Mouse (Mus musculus) stomach, embryonic 14.5 days (tissue): ENCODE measurements at regions not wholly inside any gene's neighbourhood (a gene's known extent, or its start where the extent isn't known, plus 50 kb on each side); places are given as distances from the start of the nearest gene placed in this dataset.

Experiments
- ATAC-seq: fragments of 200-750 bp; cut with Nextera tagmentation; 2 replicates; pipeline ENCODE4 v1.8.0; 2017; ENCODE audit warnings: low read depth, moderate TSS enrichment; ENCODE audit not compliant: insufficient number of reproducible peaks, insufficient read depth, low FRiP score
- H3K27ac ChIP-seq: fragments of 300-500 bp; sonication (generic); 2 replicates; pipeline ENCODE4 v1.5.1; 2014; ENCODE audit warnings: mild to moderate bottlenecking, low read length, moderate library complexity, mixed read lengths
- H3K27me3 ChIP-seq: fragments of 300-500 bp; sonication (generic); 2 replicates; pipeline ENCODE4 v1.6.1; 2014; ENCODE audit warnings: low read length, control low read depth, mixed read lengths; ENCODE audit not compliant: control insufficient read depth, insufficient read depth
- H3K36me3 ChIP-seq: fragments of 300-500 bp; sonication (generic); 2 replicates; pipeline ENCODE4 v1.6.1; 2014; ENCODE audit warnings: mild to moderate bottlenecking, control low read depth, low read length, moderate library complexity, mixed read lengths; ENCODE audit not compliant: control insufficient read depth, insufficient read depth
- H3K4me1 ChIP-seq: fragments of 300-500 bp; sonication (generic); 2 replicates; pipeline ENCODE4 v1.6.1; 2014; ENCODE audit warnings: low read length, control low read depth, mixed read lengths; ENCODE audit not compliant: control insufficient read depth, insufficient read depth
- H3K4me2 ChIP-seq: fragments of 300-500 bp; sonication (generic); replicated peaks from 2 replicates; pipeline ENCODE4 v1.6.1; 2014; ENCODE audit warnings: low read depth, low read length, control low read depth
- H3K4me3 ChIP-seq: fragments of 300-500 bp; sonication (generic); 2 replicates; pipeline ENCODE4 v1.5.1; 2014; ENCODE audit warnings: low read depth, low read length, control low read depth
- H3K9ac ChIP-seq: fragments of 300-500 bp; sonication (generic); replicated peaks from 2 replicates; pipeline ENCODE4 v1.6.1; 2014; ENCODE audit warnings: low read depth, mild to moderate bottlenecking, control low read depth, low read length, moderate library complexity, mixed read lengths
- H3K9me3 ChIP-seq: fragments of 300-500 bp; sonication (generic); 2 replicates; pipeline ENCODE4 v1.6.1; 2016; ENCODE audit warnings: low read depth, low read length, control low read depth; ENCODE audit not compliant: control insufficient read depth
- WGBS: fragments of 180-500 bp; shearing (Covaris S2); extraction: QIAGEN DNeasy Blood & Tissue Kit; methylation state at CpG from one replicate; pipeline ENCODE4 v1.1.7; 2014; 5-methylcytosine and 5-hydroxymethylcytosine counted together

GRCm38 (mm10) chr14:54145743-54146741 lies 107.9 kb downstream of the Dad1 start:
- no peak for ATAC-seq
- no peak overlapping the region for H3K9ac ChIP-seq
- H3K27ac ChIP-seq, result no peak overlapping the region
- H3K4me2 ChIP-seq, result no peak overlapping the region
- WGBS, result 40% methylated on average over 11 of the region's 11 CpGs
- H3K4me3 ChIP-seq, result no peak overlapping the region
- no peaks in the 10 kb centered on the region for H3K36me3 ChIP-seq
- no peaks in the 10 kb centered on the region for H3K27me3 ChIP-seq
- H3K9me3 ChIP-seq, result no peaks in the 10 kb centered on the region
- H3K4me1 ChIP-seq, result 0 out of 2 replicates have a peak, but pooled peaks cover 3% of the 10 kb centered on the region

DNA sequence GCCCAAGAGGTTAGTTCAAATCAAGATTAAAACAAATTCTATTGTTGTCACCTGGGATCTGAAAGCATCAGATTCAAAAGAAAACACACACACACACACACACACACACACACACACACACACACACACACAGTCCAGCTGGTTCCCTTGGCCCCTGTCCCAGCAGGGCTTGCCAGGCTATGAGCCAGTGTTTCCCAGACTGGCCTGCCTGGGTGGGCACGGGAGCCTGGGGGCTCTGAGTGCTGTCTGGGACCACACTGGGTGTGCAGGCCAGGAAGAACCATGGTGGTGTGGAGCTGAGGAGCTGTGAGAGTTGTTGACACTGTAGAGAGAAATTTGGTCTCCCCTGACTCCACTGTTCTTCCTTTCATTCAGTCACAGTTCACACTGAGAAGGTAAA lies 110.1 kb downstream of the Dad1 start:
- no peak for ATAC-seq
- no peaks in the 10 kb centered on the region for H3K27me3 ChIP-seq
- no peak overlapping the region for H3K4me2 ChIP-seq
- no peaks in the 10 kb centered on the region for H3K9me3 ChIP-seq
- WGBS, result 50% methylated on average over 1 of the region's 1 CpGs
- no peak overlapping the region for H3K27ac ChIP-seq
- no peak overlapping the region for H3K4me3 ChIP-seq
- H3K4me1 ChIP-seq, result 0 out of 2 replicates have a peak, but pooled peaks cover 3% of the 10 kb centered on the region
- H3K36me3 ChIP-seq, result no peaks in the 10 kb centered on the region
- H3K9ac ChIP-seq, result no peak overlapping the region

- Histone ChIP-seq H3K9me3 (no peaks in the 10 kb centered on the region), H3K27ac (no peak overlapping the region), H3K4me3 (no peak overlapping the region), H3K4me1 (no peaks in the 10 kb centered on the region), H3K4me2 (no peak overlapping the region), H3K36me3 (no peaks in the 10 kb centered on the region), H3K27me3 (no peaks in the 10 kb centered on the region), H3K9ac (no peak overlapping the region)
- no peak for ATAC-seq
- 75% methylated on average over 3 of the region's 3 CpGs for WGBS
Measured at GRCm38 (mm10) chr14:54138288-54138687, 115.6 kb downstream of the Dad1 start.

DNA sequence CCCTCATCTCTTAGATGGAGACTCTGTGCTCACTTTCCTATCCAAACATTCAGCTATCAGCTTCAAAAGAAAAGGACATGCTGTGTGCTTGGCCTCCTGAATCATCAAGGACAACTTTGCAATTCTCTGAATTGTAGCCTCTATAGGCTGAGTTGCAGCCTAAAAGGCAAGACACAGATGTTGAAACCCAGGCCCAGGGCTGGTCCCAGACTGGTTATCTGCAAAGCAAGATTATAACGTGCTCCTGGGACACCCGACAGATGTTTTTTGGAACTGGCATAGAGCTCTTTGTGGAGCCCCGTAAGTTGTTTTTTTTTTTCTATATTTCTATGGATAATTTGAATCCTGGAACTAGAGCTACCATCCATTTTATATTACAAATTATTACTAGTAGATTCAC lies 117.4 kb downstream of the Dad1 start:
- no peak for ATAC-seq
- H3K27me3 ChIP-seq, result no peaks in the 10 kb centered on the region
- no peaks in the 10 kb centered on the region for H3K4me1 ChIP-seq
- no peaks in the 10 kb centered on the region for H3K9me3 ChIP-seq
- no peak overlapping the region for H3K4me2 ChIP-seq
- no peak overlapping the region for H3K27ac ChIP-seq
- WGBS, result 87% methylated on average over 3 of the region's 3 CpGs
- no peaks in the 10 kb centered on the region for H3K36me3 ChIP-seq
- no peak overlapping the region for H3K4me3 ChIP-seq
- H3K9ac ChIP-seq, result no peak overlapping the region

- H3K4me3 ChIP-seq, result no peak overlapping the region
- 71% methylated on average over 4 of the region's 4 CpGs for WGBS
- no peak for ATAC-seq
- H3K27ac ChIP-seq, result no peak overlapping the region
- no peaks in the 10 kb centered on the region for H3K27me3 ChIP-seq
- H3K36me3 ChIP-seq, result no peaks in the 10 kb centered on the region
- H3K9me3 ChIP-seq, result no peaks in the 10 kb centered on the region
- no peak overlapping the region for H3K9ac ChIP-seq
- no peak overlapping the region for H3K4me2 ChIP-seq
- no peaks in the 10 kb centered on the region for H3K4me1 ChIP-seq
Measured at GRCm38 (mm10) chr14:54128334-54128733, 125.6 kb downstream of the Dad1 start.

GRCm38 (mm10) chr14:54125510-54125909 lies 128.4 kb downstream of the Dad1 start:
- no peak for ATAC-seq
- Histone ChIP-seq H3K9me3 (no peaks in the 10 kb centered on the region), H3K27ac (no peak overlapping the region), H3K9ac (no peak overlapping the region), H3K4me1 (peaks cover 5% of the 10 kb centered on the region; the same call in 1 of the 2 replicates), H3K27me3 (no peaks in the 10 kb centered on the region), H3K4me2 (no peak overlapping the region), H3K4me3 (no peak overlapping the region), H3K36me3 (no peaks in the 10 kb centered on the region)

- no peaks in the 10 kb centered on the region for H3K36me3 ChIP-seq
- H3K4me3 ChIP-seq, result no peak overlapping the region
- no peaks in the 10 kb centered on the region for H3K27me3 ChIP-seq
- WGBS, result 50% methylated on average over 7 of the region's 7 CpGs
- H3K4me1 ChIP-seq, result peaks cover 5% of the 10 kb centered on the region; the same call in 1 of the 2 replicates
- H3K9ac ChIP-seq, result no peak overlapping the region
- no peak overlapping the region for H3K4me2 ChIP-seq
- no peak for ATAC-seq
- H3K9me3 ChIP-seq, result no peaks in the 10 kb centered on the region
- H3K27ac ChIP-seq, result no peak overlapping the region
Measured at GRCm38 (mm10) chr14:54121973-54122372, 131.9 kb downstream of the Dad1 start.

- no peak overlapping the region for H3K9ac ChIP-seq
- WGBS, result 81% methylated on average over 4 of the region's 4 CpGs
- H3K9me3 ChIP-seq, result no peaks in the 10 kb centered on the region
- no peaks in the 10 kb centered on the region for H3K36me3 ChIP-seq
- no peak overlapping the region for H3K4me3 ChIP-seq
- H3K4me1 ChIP-seq, result peaks cover 5% of the 10 kb centered on the region; the same call in 1 of the 2 replicates
- H3K27me3 ChIP-seq, result no peaks in the 10 kb centered on the region
- no peak overlapping the region for H3K4me2 ChIP-seq
- no peak for ATAC-seq
- no peak overlapping the region for H3K27ac ChIP-seq
Measured at GRCm38 (mm10) chr14:54121340-54121739, 132.6 kb downstream of the Dad1 start.
